Mouse (Mus musculus): Measurements from ENCODE around the gene Ss18l1. TPM values are rescaled to one million over a fixed set of nuclear protein-coding genes. Genes with fewer than 3 reads are reported as not detected.

Ss18l1 gene
- polyA plus RNA-seq, 1 experiment from 2014 or later: 3.2 TPM

- Histone ChIP-seq H3K27ac (ENCODE audit: low read length) (no peak overlapping the region), H3K9me3 (replicated peaks; ENCODE audit: control insufficient read depth, low read length) (no peaks in the 10 kb centered on the region), H3K9ac (ENCODE audit: low read length) (no peak overlapping the region), H3K4me2 (ENCODE audit: low read depth, low read length) (no peak overlapping the region), H3K4me3 (ENCODE audit: low read length) (no peak overlapping the region), H3K4me1 (ENCODE audit: control insufficient read depth, insufficient read depth, low read length) (peaks cover 9% of the 10 kb centered on the region), H3K27me3 (ENCODE audit: control insufficient read depth, insufficient read depth, low read length) (no peaks in the 10 kb centered on the region), H3K36me3 (ENCODE audit: control insufficient read depth, insufficient read depth) (peaks cover 4% of the 10 kb centered on the region; the same call in 1 of the 2 replicates)
- no peak for ATAC-seq (replicated peaks; ENCODE audit: extremely low read depth, insufficient read depth, low FRiP score)
- 78% methylated on average over 2 of the region's 2 CpGs for WGBS
Observed at GRCm38 (mm10) chr2:180071671-180072070, 29.4 kb downstream of the Ss18l1 start.

- no peak overlapping the region for H3K4me2 ChIP-seq (ENCODE audit: low read depth, low read length)
- peaks cover 9% of the 10 kb centered on the region for H3K4me1 ChIP-seq (ENCODE audit: control insufficient read depth, insufficient read depth, low read length)
- no peak for ATAC-seq (replicated peaks; ENCODE audit: extremely low read depth, insufficient read depth, low FRiP score)
- no peak overlapping the region for H3K4me3 ChIP-seq (ENCODE audit: low read length)
- WGBS: 81% methylated on average over 7 of the region's 7 CpGs
- no peak overlapping the region for H3K9ac ChIP-seq (ENCODE audit: low read length)
- H3K27me3 ChIP-seq (ENCODE audit: control insufficient read depth, insufficient read depth, low read length): no peaks in the 10 kb centered on the region
- no peak overlapping the region for H3K27ac ChIP-seq (ENCODE audit: low read length)
- H3K36me3 ChIP-seq (ENCODE audit: control insufficient read depth, insufficient read depth): no peaks in the 10 kb centered on the region; the same call in 1 of the 2 replicates
- H3K9me3 ChIP-seq (replicated peaks; ENCODE audit: control insufficient read depth, low read length): no peaks in the 10 kb centered on the region
Observed at GRCm38 (mm10) chr2:180072886-180073285, 30.6 kb downstream of the Ss18l1 start.

GRCm38 (mm10) chr2:180077622-180078021, 35.3 kb downstream of the Ss18l1 start:
- Histone ChIP-seq H3K9ac (ENCODE audit: low read length) (no peak overlapping the region), H3K4me2 (ENCODE audit: low read depth, low read length) (no peak overlapping the region), H3K4me3 (ENCODE audit: low read length) (no peak overlapping the region), H3K27ac (ENCODE audit: low read length) (no peak overlapping the region), H3K9me3 (replicated peaks; ENCODE audit: control insufficient read depth, low read length) (no peaks in the 10 kb centered on the region), H3K36me3 (ENCODE audit: control insufficient read depth, insufficient read depth) (peaks cover 4% of the 10 kb centered on the region), H3K27me3 (ENCODE audit: control insufficient read depth, insufficient read depth, low read length) (no peaks in the 10 kb centered on the region), H3K4me1 (ENCODE audit: control insufficient read depth, insufficient read depth, low read length) (no peaks in the 10 kb centered on the region)
- no peak for ATAC-seq (replicated peaks; ENCODE audit: extremely low read depth, insufficient read depth, low FRiP score)
- 83% methylated on average over 3 of the region's 3 CpGs for WGBS

GRCm38 (mm10) chr2:180080680-180081079, 38.4 kb downstream of the Ss18l1 start:
- no peak for ATAC-seq (replicated peaks; ENCODE audit: extremely low read depth, insufficient read depth, low FRiP score)
- H3K4me1 ChIP-seq (ENCODE audit: control insufficient read depth, insufficient read depth, low read length): no peaks in the 10 kb centered on the region
- no peaks in the 10 kb centered on the region for H3K9me3 ChIP-seq (replicated peaks; ENCODE audit: control insufficient read depth, low read length)
- H3K36me3 ChIP-seq (ENCODE audit: control insufficient read depth, insufficient read depth): peaks cover 7% of the 10 kb centered on the region
- no peak overlapping the region for H3K4me3 ChIP-seq (ENCODE audit: low read length)
- no peaks in the 10 kb centered on the region for H3K27me3 ChIP-seq (ENCODE audit: control insufficient read depth, insufficient read depth, low read length)
- no peak overlapping the region for H3K4me2 ChIP-seq (ENCODE audit: low read depth, low read length)
- no peak overlapping the region for H3K9ac ChIP-seq (ENCODE audit: low read length)
- 92% methylated on average over 8 of the region's 8 CpGs for WGBS
- H3K27ac ChIP-seq (ENCODE audit: low read length): no peak overlapping the region

- H3K36me3 ChIP-seq (ENCODE audit: control insufficient read depth, insufficient read depth): peaks cover 7% of the 10 kb centered on the region
- 87% methylated on average over 10 of the region's 10 CpGs for WGBS
Observed at GRCm38 (mm10) chr2:180083063-180083462, 40.8 kb downstream of the Ss18l1 start.

GRCm38 (mm10) chr2:180084565-180084964, 42.3 kb downstream of the Ss18l1 start:
- Histone ChIP-seq H3K27ac (ENCODE audit: low read length) (no peak overlapping the region), H3K27me3 (ENCODE audit: control insufficient read depth, insufficient read depth, low read length) (no peaks in the 10 kb centered on the region), H3K4me2 (ENCODE audit: low read depth, low read length) (no peak overlapping the region), H3K4me1 (ENCODE audit: control insufficient read depth, insufficient read depth, low read length) (no peaks in the 10 kb centered on the region), H3K36me3 (ENCODE audit: control insufficient read depth, insufficient read depth) (peaks cover 7% of the 10 kb centered on the region), H3K9me3 (replicated peaks; ENCODE audit: control insufficient read depth, low read length) (no peaks in the 10 kb centered on the region), H3K4me3 (ENCODE audit: low read length) (no peak overlapping the region), H3K9ac (ENCODE audit: low read length) (no peak overlapping the region)
- ATAC-seq (replicated peaks; ENCODE audit: extremely low read depth, insufficient read depth, low FRiP score): no peak
- 39% methylated on average over 3 of the region's 3 CpGs for WGBS

More at GRCm38 (mm10) chr2:180083063-180083462, 40.8 kb downstream of the Ss18l1 start:
- H3K4me2 ChIP-seq (ENCODE audit: low read depth, low read length): no peak overlapping the region
- H3K4me1 ChIP-seq (ENCODE audit: control insufficient read depth, insufficient read depth, low read length): no peaks in the 10 kb centered on the region
- no peaks in the 10 kb centered on the region for H3K9me3 ChIP-seq (replicated peaks; ENCODE audit: control insufficient read depth, low read length)
- H3K27me3 ChIP-seq (ENCODE audit: control insufficient read depth, insufficient read depth, low read length): no peaks in the 10 kb centered on the region
- no peak for ATAC-seq (replicated peaks; ENCODE audit: extremely low read depth, insufficient read depth, low FRiP score)
- H3K27ac ChIP-seq (ENCODE audit: low read length): no peak overlapping the region
- no peak overlapping the region for H3K4me3 ChIP-seq (ENCODE audit: low read length)
- no peak overlapping the region for H3K9ac ChIP-seq (ENCODE audit: low read length)

- no peak overlapping the region for H3K9ac ChIP-seq (ENCODE audit: low read length)
- no peak overlapping the region for H3K4me3 ChIP-seq (ENCODE audit: low read length)
- no peaks in the 10 kb centered on the region for H3K9me3 ChIP-seq (replicated peaks; ENCODE audit: control insufficient read depth, low read length)
- WGBS: 71% methylated on average over 16 of the region's 16 CpGs
- ATAC-seq (replicated peaks; ENCODE audit: extremely low read depth, insufficient read depth, low FRiP score): no peak
- H3K4me1 ChIP-seq (ENCODE audit: control insufficient read depth, insufficient read depth, low read length): no peaks in the 10 kb centered on the region
- H3K27me3 ChIP-seq (ENCODE audit: control insufficient read depth, insufficient read depth, low read length): no peaks in the 10 kb centered on the region
- H3K36me3 ChIP-seq (ENCODE audit: control insufficient read depth, insufficient read depth): peaks cover 7% of the 10 kb centered on the region
- H3K4me2 ChIP-seq (ENCODE audit: low read depth, low read length): no peak overlapping the region
- no peak overlapping the region for H3K27ac ChIP-seq (ENCODE audit: low read length)
Observed at GRCm38 (mm10) chr2:180085926-180086636, 43.8 kb downstream of the Ss18l1 start.

GRCm38 (mm10) chr2:180086637-180087027, 44.3 kb downstream of the Ss18l1 start:
- WGBS: 88% methylated on average over 5 of the region's 5 CpGs
- Histone ChIP-seq H3K9ac (ENCODE audit: low read length) (no peak overlapping the region), H3K4me2 (ENCODE audit: low read depth, low read length) (no peak overlapping the region), H3K4me3 (ENCODE audit: low read length) (no peak overlapping the region), H3K9me3 (replicated peaks; ENCODE audit: control insufficient read depth, low read length) (no peaks in the 10 kb centered on the region), H3K27ac (ENCODE audit: low read length) (no peak overlapping the region), H3K27me3 (ENCODE audit: control insufficient read depth, insufficient read depth, low read length) (no peaks in the 10 kb centered on the region), H3K4me1 (ENCODE audit: control insufficient read depth, insufficient read depth, low read length) (no peaks in the 10 kb centered on the region), H3K36me3 (ENCODE audit: control insufficient read depth, insufficient read depth) (peaks cover 7% of the 10 kb centered on the region)
- no peak for ATAC-seq (replicated peaks; ENCODE audit: extremely low read depth, insufficient read depth, low FRiP score)

GRCm38 (mm10) chr2:180087472-180087871, 45.2 kb downstream of the Ss18l1 start:
- H3K36me3 ChIP-seq (ENCODE audit: control insufficient read depth, insufficient read depth): peaks cover 3% of the 10 kb centered on the region
- no peak overlapping the region for H3K9ac ChIP-seq (ENCODE audit: low read length)
- H3K4me1 ChIP-seq (ENCODE audit: control insufficient read depth, insufficient read depth, low read length): no peaks in the 10 kb centered on the region
- no peak overlapping the region for H3K4me3 ChIP-seq (ENCODE audit: low read length)
- ATAC-seq (replicated peaks; ENCODE audit: extremely low read depth, insufficient read depth, low FRiP score): no peak
- 89% methylated on average over 4 of the region's 4 CpGs for WGBS
- H3K27ac ChIP-seq (ENCODE audit: low read length): no peak overlapping the region
- no peaks in the 10 kb centered on the region for H3K27me3 ChIP-seq (ENCODE audit: control insufficient read depth, insufficient read depth, low read length)
- no peaks in the 10 kb centered on the region for H3K9me3 ChIP-seq (replicated peaks; ENCODE audit: control insufficient read depth, low read length)
- no peak overlapping the region for H3K4me2 ChIP-seq (ENCODE audit: low read depth, low read length)

All from heart, embryonic 16.5 days (tissue).